In the genomic region with DNA sequence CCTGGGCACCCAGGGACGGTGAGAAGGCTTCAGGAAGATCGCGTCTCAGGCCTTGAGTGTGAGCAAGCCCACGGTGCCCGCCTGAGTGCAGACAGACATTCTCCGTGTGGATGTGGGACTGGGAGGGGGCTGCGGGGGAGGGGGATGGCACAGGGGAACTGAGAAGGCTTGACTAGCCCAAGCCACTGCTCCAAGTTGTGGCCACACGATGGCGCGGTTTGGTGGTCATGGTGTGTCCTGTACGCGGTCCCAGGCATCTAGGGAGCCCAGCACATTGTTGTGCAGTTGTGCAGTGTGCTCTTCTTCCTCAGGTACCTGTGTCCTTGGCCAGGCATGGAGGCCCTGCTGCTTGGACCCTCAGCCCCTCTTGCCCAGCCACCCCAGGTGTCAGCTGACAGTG, we compare ENCODE assay signal across 15 mouse cellular contexts. TPM values are rescaled to one million over a fixed set of nuclear protein-coding genes. Genes with fewer than 3 reads are reported as not detected.
DNase-seq lines count a peak whose midpoint lies in the region; ATAC-seq and TF ChIP-seq lines count a peak whose summit lies in the region.
"Had no signal": no experiment of that assay in that cellular context is flagged by ENCODE, and none has a peak within 500 bp of the region (broad histone marks: within the 10 kb centered on the region; RNA-seq: fewer than 3 reads in every experiment).

No protein-coding gene starts in this region.

- no peak overlapping the region for H3K4me3 ChIP-seq in intestine, postnatal 0 days (ENCODE audit: low read depth, low read length)
- no peak overlapping the region for H3K4me3 ChIP-seq in intestine, embryonic 16.5 days (ENCODE audit: low read length)
- no peak overlapping the region for H3K4me3 ChIP-seq in testis, adult 2 months (ENCODE audit: control insufficient read depth, low read depth, low read length)
- H3K4me3 ChIP-seq in hindbrain, embryonic 12.5 days: no peak overlapping the region
- H3K4me3 ChIP-seq in stomach, postnatal 0 days (ENCODE audit: low read depth, low read length): no peak overlapping the region
- H3K4me3 ChIP-seq: erythroblast, embryonic 14.5 days; lung, embryonic 15.5 days had no signal

- H3K4me2 ChIP-seq in intestine, postnatal 0 days (replicated peaks; ENCODE audit: low read depth): no peak overlapping the region
- no peak overlapping the region for H3K4me2 ChIP-seq in intestine, embryonic 16.5 days (ENCODE audit: low read depth, low read length)
- no peak overlapping the region for H3K4me2 ChIP-seq in hindbrain, embryonic 12.5 days (replicated peaks)
- no peak overlapping the region for H3K4me2 ChIP-seq in stomach, postnatal 0 days (replicated peaks; ENCODE audit: low read depth)
- H3K4me2 ChIP-seq: lung, embryonic 15.5 days had no signal

- TF ChIP-seq POLR2A in testis, adult 2 months (IDR thresholded peaks at IDR 0.05; ENCODE audit: control insufficient read depth, low read depth, low read length): no peak

- no peak overlapping the region for H3K27ac ChIP-seq in intestine, postnatal 0 days (ENCODE audit: low read depth, low read length)
- H3K27ac ChIP-seq in intestine, embryonic 16.5 days (ENCODE audit: low read length): no peak overlapping the region
- no peak overlapping the region for H3K27ac ChIP-seq in testis, adult 2 months (ENCODE audit: control insufficient read depth, insufficient read depth, low read depth, low read length)
- no peak overlapping the region for H3K27ac ChIP-seq in hindbrain, embryonic 12.5 days
- H3K27ac ChIP-seq in stomach, postnatal 0 days (replicated peaks): no peak overlapping the region
- H3K27ac ChIP-seq: lung, embryonic 15.5 days had no signal

- peak; percentile 48 for TF ChIP-seq CTCF in intestine, postnatal 0 days (IDR thresholded peaks at IDR 0.05; ENCODE audit: low read depth)
- TF ChIP-seq CTCF in testis, adult 2 months (IDR thresholded peaks at IDR 0.05; ENCODE audit: control insufficient read depth, insufficient read depth, insufficient replicate concordance, low read depth, low read length): peak; percentile 15; the same call in 1 of the 2 replicates
- peak; percentile 46; the same call in 1 of the 2 replicates for TF ChIP-seq CTCF in stomach, postnatal 0 days (IDR thresholded peaks at IDR 0.05; ENCODE audit: low read depth)

- 44% methylated on average over 12 of the region's 12 CpGs for WGBS in intestine, postnatal 0 days
- 43% methylated on average over 12 of the region's 12 CpGs for WGBS in intestine, embryonic 16.5 days
- WGBS in hindbrain, embryonic 12.5 days: 39% methylated on average over 12 of the region's 12 CpGs
- 44% methylated on average over 12 of the region's 12 CpGs for WGBS in stomach, postnatal 0 days

- H3K36me3 ChIP-seq in intestine, postnatal 0 days (ENCODE audit: control insufficient read depth, insufficient read depth): peaks cover 13% of the 10 kb centered on the region; the same call in 1 of the 2 replicates
- H3K36me3 ChIP-seq in intestine, embryonic 16.5 days (ENCODE audit: control insufficient read depth, insufficient read depth, low read length): no peaks in the 10 kb centered on the region
- no peaks in the 10 kb centered on the region; the same call in 1 of the 2 replicates for H3K36me3 ChIP-seq in testis, adult 2 months (ENCODE audit: control insufficient read depth, insufficient read depth, low read length)
- 0 out of 2 replicates have a peak, but pooled peaks cover 3% of the 10 kb centered on the region for H3K36me3 ChIP-seq in hindbrain, embryonic 12.5 days
- H3K36me3 ChIP-seq in stomach, postnatal 0 days (ENCODE audit: control insufficient read depth, insufficient read depth, low read length): peaks cover 7% of the 10 kb centered on the region; the same call in 1 of the 2 replicates
- H3K36me3 ChIP-seq: lung, embryonic 15.5 days had no signal

- no peak overlapping the region for H3K9ac ChIP-seq in intestine, postnatal 0 days (ENCODE audit: low read depth, low read length)
- no peak overlapping the region for H3K9ac ChIP-seq in intestine, embryonic 16.5 days (ENCODE audit: low read depth, low read length)
- no peak overlapping the region for H3K9ac ChIP-seq in hindbrain, embryonic 12.5 days
- H3K9ac ChIP-seq in stomach, postnatal 0 days (ENCODE audit: low read length): no peak overlapping the region
- H3K9ac ChIP-seq: lung, embryonic 15.5 days had no signal

- no peaks in the 10 kb centered on the region for H3K27me3 ChIP-seq in intestine, postnatal 0 days (replicated peaks; ENCODE audit: control insufficient read depth, insufficient read depth, low read length)
- H3K27me3 ChIP-seq in intestine, embryonic 16.5 days (replicated peaks; ENCODE audit: control insufficient read depth, insufficient read depth, low read length): no peaks in the 10 kb centered on the region
- H3K27me3 ChIP-seq in testis, adult 2 months (ENCODE audit: control insufficient read depth, insufficient read depth, low read length): no peaks in the 10 kb centered on the region
- H3K27me3 ChIP-seq in hindbrain, embryonic 12.5 days: no peaks in the 10 kb centered on the region
- H3K27me3 ChIP-seq in stomach, postnatal 0 days (ENCODE audit: control insufficient read depth, insufficient read depth, low read length): no peaks in the 10 kb centered on the region
- H3K27me3 ChIP-seq: lung, embryonic 15.5 days had no signal

- no peak for DNase-seq in testis, postnatal 10 days (ENCODE audit: low spot score)
- no peak for DNase-seq in stomach, postnatal 0 days (ENCODE audit: low spot score)
- DNase-seq in left cerebral cortex, adult 11 months (ENCODE audit: low spot score): no peak
- DNase-seq in left cerebral cortex, postnatal 36 days (ENCODE audit: low spot score in 2 of 2): no peak
- DNase-seq: cerebellum, adult 2 months; heart, postnatal 10 days; kidney, adult 9 months; right cerebral cortex, adult 18-20 months had no signal

- TF ChIP-seq EP300 in stomach, postnatal 0 days (optimal IDR thresholded peaks at IDR 0.05): no peak

- H3K9me3 ChIP-seq in intestine, postnatal 0 days (ENCODE audit: control insufficient read depth): no peaks in the 10 kb centered on the region
- H3K9me3 ChIP-seq in intestine, embryonic 16.5 days (ENCODE audit: control insufficient read depth, low read length): no peaks in the 10 kb centered on the region
- no peaks in the 10 kb centered on the region for H3K9me3 ChIP-seq in hindbrain, embryonic 12.5 days (replicated peaks)
- no peaks in the 10 kb centered on the region for H3K9me3 ChIP-seq in stomach, postnatal 0 days (ENCODE audit: control insufficient read depth, low read length)
- H3K9me3 ChIP-seq: lung, embryonic 15.5 days had no signal

- intact Hi-C loops in left cerebral cortex, postnatal 36 days (cut with DNase I): no loop called here

- H3K4me1 ChIP-seq in intestine, postnatal 0 days (replicated peaks; ENCODE audit: control insufficient read depth, insufficient read depth, low read length): 0 out of 2 replicates have a peak, but pooled peaks cover 3% of the 10 kb centered on the region
- H3K4me1 ChIP-seq in intestine, embryonic 16.5 days (ENCODE audit: control insufficient read depth, insufficient read depth, low read length): peaks cover 9% of the 10 kb centered on the region; the same call in 1 of the 2 replicates
- H3K4me1 ChIP-seq in testis, adult 2 months (ENCODE audit: control insufficient read depth, insufficient read depth, low read length): no peaks in the 10 kb centered on the region
- H3K4me1 ChIP-seq in hindbrain, embryonic 12.5 days: peaks cover 22% of the 10 kb centered on the region
- no peaks in the 10 kb centered on the region for H3K4me1 ChIP-seq in stomach, postnatal 0 days (replicated peaks; ENCODE audit: control insufficient read depth, insufficient read depth)

- ATAC-seq in intestine, postnatal 0 days: no peak
- ATAC-seq in intestine, embryonic 16.5 days: no peak
- peak; percentile 44; the same call in 1 of the 2 replicates for ATAC-seq in hindbrain, embryonic 12.5 days (ENCODE audit: low FRiP score)
- ATAC-seq in stomach, postnatal 0 days (ENCODE audit: low FRiP score, low TSS enrichment): no peak

RNA-seq across cellular contexts. Expression of gene Cabp7, which starts 12.4 kb away (rescaled TPM):
- 0.10 and 0.13 TPM in 2 replicates for polyA plus RNA-seq in intestine, postnatal 0 days (2015; fragmentation: Nextera tagmentation; extraction: Ambion mirVana)
- 0.07 and 0.15 TPM in 2 replicates for polyA plus RNA-seq in intestine, embryonic 16.5 days (2015; fragmentation: Nextera tagmentation; extraction: Ambion mirVana)
- 0.07 and 0.10 TPM in 2 replicates for polyA plus RNA-seq in testis, adult 2 months (2012; rRNA removed)
- polyA plus RNA-seq in hindbrain, embryonic 12.5 days (2016; fragmentation: Nextera tagmentation; extraction: Ambion mirVana): 1.7 and 2.1 TPM in 2 replicates
- polyA plus RNA-seq in stomach, postnatal 0 days (2015; fragmentation: Nextera tagmentation; extraction: Ambion mirVana): 0.12 and 0.13 TPM in 2 replicates
- total RNA-seq in left cerebral cortex, postnatal 36 days (2021): 10 to 100 TPM; 16.4 to 22.0 TPM
- total RNA-seq: granulocyte monocyte progenitor cell, adult 5-6 weeks; heart, postnatal 10 days had no signal
- polyA plus RNA-seq: erythroblast, embryonic 14.5 days; lung, embryonic 15.5 days had no signal

RNA-seq across cellular contexts. Expression of gene Zmat5, which starts 29.7 kb away (rescaled TPM):
- 62.6 and 67.9 TPM in 2 replicates for polyA plus RNA-seq in intestine, postnatal 0 days (2015; fragmentation: Nextera tagmentation; extraction: Ambion mirVana)
- 64.8 and 66.0 TPM in 2 replicates for polyA plus RNA-seq in intestine, embryonic 16.5 days (2015; fragmentation: Nextera tagmentation; extraction: Ambion mirVana)
- 27.4 and 27.8 TPM in 2 replicates for polyA plus RNA-seq in testis, adult 2 months (2012; rRNA removed)
- 64.6 and 68.9 TPM in 2 replicates for polyA plus RNA-seq in hindbrain, embryonic 12.5 days (2016; fragmentation: Nextera tagmentation; extraction: Ambion mirVana)
- 57.4 and 63.5 TPM in 2 replicates for polyA plus RNA-seq in stomach, postnatal 0 days (2015; fragmentation: Nextera tagmentation; extraction: Ambion mirVana)
- total RNA-seq in left cerebral cortex, postnatal 36 days (2021): 10 to 100 TPM; 31.8 to 32.9 TPM

RNA-seq across cellular contexts. Expression of gene Uqcr10, which starts 30.0 kb away (rescaled TPM):
- polyA plus RNA-seq in intestine, postnatal 0 days (2015; fragmentation: Nextera tagmentation; extraction: Ambion mirVana): 1,715 and 1,847 TPM in 2 replicates
- polyA plus RNA-seq in intestine, embryonic 16.5 days (2015; fragmentation: Nextera tagmentation; extraction: Ambion mirVana): 1,259 and 1,267 TPM in 2 replicates
- 399 and 518 TPM in 2 replicates for polyA plus RNA-seq in testis, adult 2 months (2012; rRNA removed)
- 444 and 517 TPM in 2 replicates for polyA plus RNA-seq in hindbrain, embryonic 12.5 days (2016; fragmentation: Nextera tagmentation; extraction: Ambion mirVana)
- polyA plus RNA-seq in stomach, postnatal 0 days (2015; fragmentation: Nextera tagmentation; extraction: Ambion mirVana): 1,477 and 1,517 TPM in 2 replicates
- 100 to 1,000 TPM; 360 to 388 TPM for total RNA-seq in left cerebral cortex, postnatal 36 days (2021)
